Mouse (Mus musculus): ENCODE measurements around the gene Tmco4.

Gene Tmco4

DNA sequence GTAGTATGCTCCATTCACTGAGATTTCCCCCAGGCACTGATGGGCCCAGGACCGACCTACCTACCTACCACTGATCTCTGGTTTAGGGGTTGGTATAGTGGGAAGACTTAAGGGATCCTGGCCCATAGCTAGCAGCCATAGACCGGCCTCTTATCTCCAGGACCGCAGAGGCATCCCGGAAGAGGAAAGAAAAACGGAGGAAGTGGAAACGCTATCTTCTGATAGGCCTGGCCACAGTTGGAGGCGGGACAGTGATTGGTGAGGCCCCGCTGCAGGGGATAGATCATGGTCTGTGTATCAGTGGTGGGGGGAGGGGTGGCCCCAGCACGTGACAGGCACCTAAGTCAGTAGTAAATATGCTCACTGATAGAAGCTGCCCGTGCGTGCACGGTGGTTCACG lies 46.7 kb downstream of the Tmco4 start:
- DNase-seq (ENCODE audit: low spot score): no peak

- no peak for DNase-seq (ENCODE audit: low spot score)
These were observed 47.7 kb downstream of the Tmco4 start for GRCm38 (mm10) chr4:139020385-139020784.

- no peak for DNase-seq (ENCODE audit: low spot score)
These were observed 51.7 kb downstream of the Tmco4 start for GRCm38 (mm10) chr4:139024379-139024778.

- no peak for DNase-seq (ENCODE audit: low spot score)
These were observed 58.0 kb downstream of the Tmco4 start for GRCm38 (mm10) chr4:139030675-139031074.

- DNase-seq (ENCODE audit: low spot score): no peak
These were observed 59.8 kb downstream of the Tmco4 start for GRCm38 (mm10) chr4:139032521-139032920.

- DNase-seq (ENCODE audit: low spot score): no peak
These were observed 60.7 kb downstream of the Tmco4 start for GRCm38 (mm10) chr4:139033263-139034009.

DNA sequence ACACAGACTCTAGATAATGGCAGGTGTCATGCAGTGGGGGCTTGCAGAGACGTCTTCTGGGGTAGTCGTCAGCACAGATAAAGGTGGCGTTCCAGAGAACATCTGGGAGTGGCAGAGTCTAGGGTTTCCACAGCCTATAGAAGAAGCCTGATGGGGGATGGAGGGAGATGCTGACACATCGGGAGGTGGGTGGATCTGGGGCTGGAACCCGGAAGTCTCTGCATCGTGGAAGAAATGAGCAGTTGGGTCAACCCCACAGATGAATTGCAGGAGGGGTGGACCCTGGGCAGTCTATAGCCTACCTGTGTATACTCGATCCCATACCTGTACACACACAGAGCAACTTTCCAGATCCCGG lies 61.3 kb downstream of the Tmco4 start:
- no peak for DNase-seq (ENCODE audit: low spot score)

DNA sequence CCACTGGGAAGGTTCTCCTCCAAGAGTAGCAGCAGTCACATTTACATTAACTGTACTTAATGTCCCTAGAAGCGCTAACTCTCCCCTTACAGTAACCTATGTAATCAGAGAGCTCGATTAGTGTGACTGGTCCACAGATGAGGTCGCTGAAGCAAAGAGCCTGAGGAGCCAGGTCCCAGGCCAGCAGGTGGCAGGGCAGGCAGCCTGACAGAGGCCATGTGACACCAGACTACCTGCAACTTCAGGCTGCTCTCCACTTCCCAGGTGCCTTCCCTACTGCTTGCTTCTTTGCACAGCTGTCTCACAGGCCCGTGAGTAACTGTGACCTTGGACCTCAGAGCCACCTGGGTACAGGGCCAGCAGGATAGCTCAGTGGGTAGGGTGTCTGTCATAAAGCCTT lies 61.9 kb downstream of the Tmco4 start:
- DNase-seq (ENCODE audit: low spot score): no peak

DNA sequence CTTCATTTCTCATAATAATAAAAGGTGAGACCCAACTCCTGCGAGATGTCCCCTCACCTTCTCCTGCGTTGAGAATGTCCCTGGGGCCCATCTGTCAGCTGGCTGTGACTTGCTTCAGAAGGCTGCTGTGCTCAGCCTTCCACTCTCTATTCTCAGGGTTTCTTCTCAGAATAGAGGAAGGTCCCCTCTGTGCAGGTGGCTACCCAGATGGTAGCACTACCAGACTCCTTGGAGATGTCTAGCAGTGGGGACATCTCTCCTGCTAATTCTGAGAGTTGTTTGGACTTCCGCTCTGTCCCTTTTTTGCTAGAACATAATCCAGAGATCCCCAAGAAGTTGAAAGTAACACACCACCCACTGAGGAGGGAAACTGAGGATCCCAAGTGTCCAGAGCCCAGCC lies 62.3 kb downstream of the Tmco4 start:
- DNase-seq (ENCODE audit: low spot score): no peak

DNA sequence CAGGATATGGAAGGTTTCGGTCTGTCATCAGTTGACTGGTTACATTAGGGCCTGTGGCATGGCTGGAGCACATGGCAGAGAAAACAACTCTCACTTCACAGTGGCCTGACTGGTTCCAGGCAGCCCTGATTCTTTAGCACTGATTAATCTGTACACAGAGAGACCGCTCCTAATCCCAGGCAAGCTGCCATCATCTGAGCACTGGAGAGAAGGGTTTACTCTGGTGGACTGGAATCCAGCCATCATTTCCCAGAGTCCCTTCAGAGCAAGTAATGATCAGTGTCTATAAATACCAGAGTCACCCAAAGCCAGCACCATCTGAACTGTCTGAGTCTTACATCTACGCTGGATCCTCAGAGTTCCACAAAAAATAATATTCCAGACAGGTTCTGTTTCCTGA lies 63.1 kb downstream of the Tmco4 start:
- DNase-seq (ENCODE audit: low spot score): no peak

GRCm38 (mm10) chr4:139037795-139038607 lies 65.3 kb downstream of the Tmco4 start:
- DNase-seq (ENCODE audit: low spot score): no peak

GRCm38 (mm10) chr4:139040084-139040839 lies 67.6 kb downstream of the Tmco4 start:
- DNase-seq (ENCODE audit: low spot score): no peak

DNA sequence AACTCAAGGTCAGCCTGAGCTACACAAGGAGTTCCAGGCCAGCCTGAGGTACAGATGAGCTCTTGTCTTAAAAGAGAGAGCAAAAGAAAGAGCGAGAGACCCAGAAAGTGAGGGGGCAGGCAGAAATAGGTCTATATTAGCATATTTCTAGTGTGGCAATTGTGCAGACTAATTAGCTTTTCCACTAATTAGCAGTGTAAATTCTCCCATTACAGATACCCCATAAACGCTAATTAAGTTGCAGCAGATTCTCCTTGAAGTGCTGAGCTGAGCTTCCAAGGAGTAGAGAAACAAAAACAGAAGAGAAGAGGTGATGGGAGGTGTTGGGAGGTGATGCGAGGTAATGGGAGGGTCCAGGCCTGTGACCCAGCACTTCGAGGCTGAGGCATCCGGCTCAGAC lies 69.9 kb downstream of the Tmco4 start:
- DNase-seq (ENCODE audit: low spot score): no peak

DNA sequence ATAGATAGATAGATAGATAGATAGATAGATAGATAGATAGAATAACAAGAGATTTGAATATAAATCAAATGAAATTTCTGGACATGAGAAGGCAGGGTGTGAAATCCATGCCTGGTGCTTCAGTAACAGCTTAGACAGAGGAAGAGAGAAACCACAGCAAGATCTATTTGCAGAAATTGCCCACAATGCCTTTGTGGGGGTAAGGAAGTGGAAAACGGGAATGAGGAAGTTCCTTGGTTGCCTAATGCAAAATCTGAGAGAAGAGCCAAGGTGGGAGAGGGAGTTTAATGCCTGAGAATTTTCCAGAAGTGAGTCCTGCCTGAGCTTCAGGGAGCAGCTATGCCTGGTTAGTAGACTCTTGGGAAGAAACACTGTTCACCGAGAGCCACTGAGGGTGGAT lies 70.9 kb downstream of the Tmco4 start:
- no peak for DNase-seq (ENCODE audit: low spot score)

- DNase-seq (ENCODE audit: low spot score): no peak
These were observed 71.9 kb downstream of the Tmco4 start for GRCm38 (mm10) chr4:139044566-139044965.

- DNase-seq (ENCODE audit: low spot score): no peak
These were observed 73.7 kb downstream of the Tmco4 start for GRCm38 (mm10) chr4:139046354-139046753.

DNA sequence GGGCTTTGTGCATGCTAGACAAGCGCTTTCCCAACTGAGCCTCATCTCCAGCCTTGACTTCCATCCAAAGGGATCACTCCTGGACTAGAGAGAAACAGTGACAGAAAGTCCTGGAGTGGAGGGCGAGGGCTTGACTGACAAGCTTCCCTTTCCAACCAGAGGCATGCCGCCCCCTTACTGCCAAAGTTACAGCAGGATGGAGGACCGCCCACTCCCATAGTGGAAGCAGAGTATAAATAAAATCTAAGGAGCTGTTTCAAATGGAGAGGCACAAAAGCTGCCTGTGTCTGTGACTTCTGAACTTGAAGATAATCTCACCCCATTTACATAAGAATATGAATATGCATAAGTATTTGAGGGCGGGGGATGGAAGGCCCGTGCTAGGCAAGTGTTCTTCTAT lies 75.8 kb downstream of the Tmco4 start:
- no peak for DNase-seq (ENCODE audit: low spot score)

- no peak for DNase-seq (ENCODE audit: low spot score)
These were observed 80.1 kb downstream of the Tmco4 start for GRCm38 (mm10) chr4:139052796-139053195.

DNA sequence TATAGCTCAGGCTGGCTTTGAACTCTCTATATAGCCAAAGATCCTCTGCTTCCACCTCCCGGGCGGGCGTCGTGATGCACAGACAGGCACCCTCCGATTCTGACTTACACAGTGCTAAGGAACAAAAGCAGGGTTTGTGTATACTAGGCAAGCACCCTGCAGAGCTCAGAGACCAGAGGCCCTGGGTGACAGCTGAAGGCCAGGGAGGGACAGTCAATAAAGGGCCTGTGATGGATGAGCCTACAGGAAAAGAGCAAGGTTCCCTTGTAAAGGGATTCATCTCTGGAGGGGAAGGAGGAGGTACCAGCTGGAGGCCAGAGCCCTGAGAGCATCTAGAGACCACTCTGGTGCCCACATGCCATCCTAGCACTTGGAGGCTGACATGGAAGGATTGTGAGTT lies 80.7 kb downstream of the Tmco4 start:
- no peak for DNase-seq (ENCODE audit: low spot score)

DNA sequence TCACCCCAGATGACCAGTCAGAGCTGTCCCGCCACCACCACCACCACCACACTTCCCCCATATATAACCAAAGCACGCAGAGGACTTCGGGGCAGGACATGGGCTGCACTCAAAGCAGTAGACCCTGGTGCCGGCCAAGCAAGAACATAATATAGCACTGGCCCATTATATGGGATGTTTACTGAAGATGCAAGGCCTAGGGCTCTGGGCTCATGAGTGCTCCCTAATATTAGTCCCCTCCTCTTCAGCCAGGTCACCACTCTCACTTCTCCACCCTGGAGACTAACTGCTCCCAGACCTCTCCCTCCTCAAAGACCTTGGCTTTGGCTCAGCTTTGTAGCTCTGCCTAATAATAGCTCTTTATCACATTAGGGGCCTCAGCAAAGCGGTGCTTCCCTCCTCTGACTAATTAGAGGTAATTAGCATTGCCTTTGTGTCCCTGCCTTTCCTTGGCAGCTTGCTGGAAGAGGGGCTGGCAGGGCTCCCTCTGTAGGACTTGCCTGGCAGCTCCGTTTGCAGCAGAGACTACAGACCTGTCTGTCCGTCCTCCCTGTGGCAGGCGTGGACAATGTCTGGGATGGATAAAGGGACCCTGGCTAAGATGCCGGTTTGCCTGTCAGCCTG lies 81.7 kb downstream of the Tmco4 start:
- DNase-seq (ENCODE audit: low spot score): no peak

DNA sequence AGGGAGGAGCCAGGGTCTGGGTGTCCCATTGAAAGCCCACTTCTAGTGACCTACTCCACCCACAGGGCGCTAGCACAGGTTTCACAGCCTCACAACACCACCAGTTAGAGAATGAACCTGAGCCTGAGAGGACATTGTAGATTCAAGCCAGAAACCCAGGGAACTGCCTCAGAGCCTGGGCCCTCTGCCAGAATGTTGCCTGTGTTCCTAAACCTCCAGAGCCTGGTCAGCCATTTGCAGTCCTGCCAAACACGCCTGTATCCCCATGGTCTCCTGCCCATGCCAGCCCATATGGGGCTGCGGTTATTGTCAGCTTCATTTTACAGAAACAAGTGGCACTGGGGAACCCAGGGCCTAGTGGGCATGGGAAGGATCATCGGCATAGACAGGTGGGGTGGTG lies 82.6 kb downstream of the Tmco4 start:
- no peak for DNase-seq (ENCODE audit: low spot score)

DNA sequence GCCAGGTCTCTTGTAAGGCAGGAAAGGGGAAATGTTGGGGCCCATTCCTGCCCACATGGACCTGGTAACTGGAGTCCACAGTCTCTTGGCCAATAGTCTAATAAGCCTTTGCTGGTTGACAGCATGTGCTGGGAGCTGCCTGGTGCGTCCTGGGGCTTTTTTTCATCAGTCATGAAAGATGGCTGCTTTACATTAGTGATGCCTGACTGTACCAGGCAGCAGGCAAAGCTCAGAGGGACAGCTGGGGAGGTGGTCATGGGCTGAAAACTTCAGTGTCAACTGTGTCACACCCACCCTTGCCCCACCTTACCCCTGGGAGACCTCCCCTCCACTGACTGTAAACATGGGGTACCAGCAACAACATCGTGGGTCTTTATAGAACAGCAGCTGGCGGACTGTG lies 83.1 kb downstream of the Tmco4 start:
- DNase-seq (ENCODE audit: low spot score): no peak
